Mouse (Mus musculus) gastrocnemius, adult 18-20 months (tissue): ENCODE measurements at regions not wholly inside any gene's neighbourhood (a gene's known extent, or its start where the extent isn't known, plus 50 kb on each side); places are given as distances from the start of the nearest gene placed in this dataset.

Experiments
- DNase-seq: peaks from one replicate; pipeline ENCODE4 v3.0.0; 2021; ENCODE audit warnings: low spot score

- no peak for DNase-seq
These were observed 279.7 kb downstream of the Sox11 start for GRCm38 (mm10) chr12:27062511-27063264.

- no peak for DNase-seq
These were observed 280.3 kb downstream of the Sox11 start for GRCm38 (mm10) chr12:27062061-27062461.

- no peak for DNase-seq
These were observed 281.2 kb downstream of the Sox11 start for GRCm38 (mm10) chr12:27060899-27061762.

- DNase-seq, result no peak
These were observed 282.5 kb downstream of the Sox11 start for GRCm38 (mm10) chr12:27059885-27060284.

- no peak for DNase-seq
These were observed 288.0 kb downstream of the Sox11 start for GRCm38 (mm10) chr12:27054411-27054810.

GRCm38 (mm10) chr12:27037922-27038321 lies 304.5 kb downstream of the Sox11 start:
- DNase-seq, result no peak

- no peak for DNase-seq
These were observed 322.6 kb downstream of the Sox11 start for GRCm38 (mm10) chr12:27019751-27020150.

GRCm38 (mm10) chr12:27018366-27018765 lies 324.0 kb downstream of the Sox11 start:
- DNase-seq, result no peak

GRCm38 (mm10) chr12:26999287-26999686 lies 343.1 kb downstream of the Sox11 start:
- DNase-seq, result no peak

GRCm38 (mm10) chr12:26976284-26977065 lies 365.9 kb downstream of the Sox11 start:
- DNase-seq, result no peak

GRCm38 (mm10) chr12:26972495-26973113 lies 369.8 kb downstream of the Sox11 start:
- DNase-seq, result no peak

- DNase-seq, result no peak
These were observed 375.2 kb downstream of the Sox11 start for GRCm38 (mm10) chr12:26967018-26967737.

GRCm38 (mm10) chr12:26963917-26964316 lies 378.5 kb downstream of the Sox11 start:
- DNase-seq, result no peak

GRCm38 (mm10) chr12:26939831-26940230 lies 402.5 kb downstream of the Sox11 start:
- no peak for DNase-seq

GRCm38 (mm10) chr12:26937836-26938235 lies 404.5 kb downstream of the Sox11 start:
- no peak for DNase-seq

- no peak for DNase-seq
These were observed 405.5 kb downstream of the Sox11 start for GRCm38 (mm10) chr12:26936696-26937458.

- no peak for DNase-seq
These were observed 412.1 kb downstream of the Sox11 start for GRCm38 (mm10) chr12:26930155-26930867.

- no peak for DNase-seq
These were observed 436.2 kb downstream of the Sox11 start for GRCm38 (mm10) chr12:26906126-26906525.

- DNase-seq, result no peak
These were observed 434.9 kb downstream of the Cmpk2 start for GRCm38 (mm10) chr12:26903894-26904272.
